Mouse (Mus musculus) myocyte (in vitro differentiated cells): ENCODE data around the gene Rbm8a. TPM values are rescaled to one million over a fixed set of nuclear protein-coding genes. Genes with fewer than 3 reads are reported as not detected.

ENCODE experiments used
- H3K27me3 ChIP-seq: one replicate; pipeline ENCODE4 v1.6.1; 2011; ENCODE audit not compliant: control insufficient read depth, insufficient read depth, insufficient read length
- H3K36me3 ChIP-seq: one replicate; pipeline ENCODE4 v1.6.1; 2011; ENCODE audit not compliant: control insufficient read depth, insufficient read depth
- H3K4me2 ChIP-seq: one replicate; pipeline ENCODE4 v1.6.1; 2011; ENCODE audit warnings: low read depth, control low read depth
- H3K4me3 ChIP-seq: one replicate; pipeline ENCODE4 v1.5.1; 2011; ENCODE audit warnings: mild to moderate bottlenecking, control low read depth, moderate library complexity
- H3K79me2 ChIP-seq: one replicate; pipeline ENCODE4 v1.6.1; 2011; ENCODE audit not compliant: control insufficient read depth, insufficient read depth
- H3ac ChIP-seq: one replicate; pipeline ENCODE4 v1.6.1; 2011; ENCODE audit not compliant: control insufficient read depth, insufficient read length
- CEBPB ChIP-seq: IDR thresholded peaks from 2 replicates; pipeline ENCODE4 v1.6.1; 2011; ENCODE audit warnings: mild to moderate bottlenecking, moderate library complexity; ENCODE audit not compliant: poor library complexity, insufficient read depth, severe bottlenecking
- E2F4 ChIP-seq: IDR thresholded peaks from one replicate; pipeline ENCODE4 v1.6.1; 2011; ENCODE audit warnings: mild to moderate bottlenecking, control low read depth, moderate library complexity; ENCODE audit not compliant: insufficient read depth
- MAX ChIP-seq: IDR thresholded peaks from one replicate; pipeline ENCODE4 v1.6.1; 2011; ENCODE audit warnings: low read depth, mild to moderate bottlenecking, control low read depth
- MYOD1 ChIP-seq, 3 experiments: IDR thresholded peaks; one replicate each; pipeline ENCODE4 v1.6.1; 2011; ENCODE audit warnings: control low read depth in 2 of 3, low read depth in 2 of 3, mild to moderate bottlenecking in 2 of 3, moderate library complexity in 1 of 3; ENCODE audit not compliant: insufficient read length in 2 of 3, control insufficient read depth in 1 of 3
- MYOG ChIP-seq, 3 experiments: IDR thresholded peaks; one replicate each; pipeline ENCODE4 v1.6.1; 2011; ENCODE audit warnings: control low read depth in 2 of 3, low read depth in 2 of 3, mild to moderate bottlenecking in 2 of 3; ENCODE audit not compliant: insufficient read length in 2 of 3, control insufficient read depth in 1 of 3, insufficient read depth in 1 of 3
- POLR2A ChIP-seq: IDR thresholded peaks from one replicate; pipeline ENCODE4 v1.6.1; 2011; ENCODE audit warnings: low read depth, mild to moderate bottlenecking, control low read depth, moderate library complexity; ENCODE audit not compliant: insufficient read length
- POLR2AphosphoS2 ChIP-seq: IDR thresholded peaks from one replicate; pipeline ENCODE4 v1.6.1; 2011; ENCODE audit warnings: low read depth, control low read depth; ENCODE audit not compliant: insufficient read length
- REST ChIP-seq: IDR thresholded peaks from one replicate; pipeline ENCODE4 v1.6.1; 2011; ENCODE audit warnings: mild to moderate bottlenecking, control low read depth, moderate library complexity; ENCODE audit not compliant: insufficient read depth, insufficient read length
- SRF ChIP-seq: IDR thresholded peaks from one replicate; pipeline ENCODE4 v1.6.1; 2011; ENCODE audit warnings: low read depth; ENCODE audit not compliant: control insufficient read depth, insufficient read length
- TCF12 ChIP-seq: IDR thresholded peaks from one replicate; pipeline ENCODE4 v1.6.1; 2011; ENCODE audit warnings: mild to moderate bottlenecking, control low read depth; ENCODE audit not compliant: poor library complexity, insufficient read depth, severe bottlenecking
- TCF3 ChIP-seq: IDR thresholded peaks from one replicate; pipeline ENCODE4 v1.6.1; 2011; ENCODE audit warnings: low read depth, control low read depth; ENCODE audit not compliant: insufficient read length
- USF1 ChIP-seq: IDR thresholded peaks from one replicate; pipeline ENCODE4 v1.6.1; 2011; ENCODE audit warnings: low read depth, mild to moderate bottlenecking, control low read depth, moderate library complexity
- polyA plus RNA-seq: library from polyadenylated mRNA; unstranded; fragments of >200 nt; fragmentation: generic; extraction: Trizol; gene quantifications from one replicate; pipeline ENCODE4 v1.2.1, GENCODE M21; 2012; ENCODE audit warnings: missing spikeins

Gene Rbm8a
- polyA plus RNA-seq, 1 experiment, result 68.4 TPM

DNA sequence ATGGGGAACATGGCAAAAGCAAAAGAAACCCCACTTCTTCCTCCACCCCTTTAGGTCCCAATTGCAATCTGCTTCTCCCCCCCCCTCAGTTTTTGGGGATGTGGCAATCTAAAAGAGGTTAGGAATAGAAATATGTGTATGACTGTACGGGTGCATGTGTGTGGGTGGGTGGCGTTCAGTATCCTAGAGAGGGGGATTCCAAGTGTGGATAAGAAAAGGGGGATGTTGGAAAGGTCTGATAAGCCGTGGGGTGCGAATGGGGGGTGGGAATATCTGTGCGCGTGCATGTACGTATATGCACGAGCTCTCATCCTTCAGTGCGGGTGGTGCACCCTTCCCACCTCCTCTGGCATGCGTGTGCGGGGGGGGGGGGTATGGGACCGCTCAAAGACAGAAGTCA lies 32.9 kb upstream of the Rbm8a start:
- Histone ChIP-seq H3K27me3 (no peaks in the 10 kb centered on the region), H3K79me2 (peaks cover 14% of the 10 kb centered on the region), H3K4me3 (peak overlapping the region; percentile 51), H3ac (peak overlapping the region; percentile 50), H3K36me3 (no peaks in the 10 kb centered on the region), H3K4me2 (peak overlapping the region; percentile 98)
- TF ChIP-seq MYOD1 (IDR thresholded peaks at IDR 0.05; ENCODE audit: control insufficient read depth in 1 of 3, insufficient read length in 2 of 3, low read depth in 2 of 3) (no peak), MYOG (IDR thresholded peaks at IDR 0.05; ENCODE audit: control insufficient read depth in 1 of 3, insufficient read depth in 1 of 3, insufficient read length in 2 of 3, low read depth in 2 of 3) (no peak), USF1 (no peak), TCF12 (no peak), REST (no peak), POLR2AphosphoS2 (no peak), MAX (no peak), POLR2A (no peak), CEBPB (no peak), E2F4 (no peak), TCF3 (no peak), SRF (no peak)

DNA sequence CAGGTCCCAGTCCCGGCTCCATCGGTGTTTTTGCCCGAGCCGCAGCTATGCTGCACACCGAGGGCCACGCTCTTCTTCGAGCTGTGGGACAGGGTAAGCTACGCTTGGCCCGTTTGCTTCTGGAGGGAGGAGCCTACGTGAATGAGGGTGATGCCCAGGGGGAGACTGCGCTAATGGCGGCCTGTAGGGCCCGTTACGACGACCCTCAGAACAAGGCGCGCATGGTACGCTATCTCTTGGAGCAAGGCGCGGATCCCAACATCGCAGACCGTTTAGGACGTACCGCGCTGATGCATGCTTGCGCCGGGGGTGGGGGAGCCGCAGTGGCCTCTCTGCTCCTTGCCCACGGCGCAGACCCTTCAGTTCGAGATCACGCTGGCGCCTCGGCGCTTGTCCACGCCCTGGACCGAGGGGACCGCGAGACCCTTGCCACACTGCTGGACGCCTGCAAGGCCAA lies 32.3 kb upstream of the Rbm8a start:
- TF ChIP-seq TCF12 (no peak), POLR2A (no peak), USF1 (no peak), REST (peak; percentile 1), POLR2AphosphoS2 (peak; percentile 15), MYOD1 (IDR thresholded peaks at IDR 0.05; ENCODE audit: control insufficient read depth in 1 of 3, insufficient read length in 2 of 3, low read depth in 2 of 3) (no peak)

DNA sequence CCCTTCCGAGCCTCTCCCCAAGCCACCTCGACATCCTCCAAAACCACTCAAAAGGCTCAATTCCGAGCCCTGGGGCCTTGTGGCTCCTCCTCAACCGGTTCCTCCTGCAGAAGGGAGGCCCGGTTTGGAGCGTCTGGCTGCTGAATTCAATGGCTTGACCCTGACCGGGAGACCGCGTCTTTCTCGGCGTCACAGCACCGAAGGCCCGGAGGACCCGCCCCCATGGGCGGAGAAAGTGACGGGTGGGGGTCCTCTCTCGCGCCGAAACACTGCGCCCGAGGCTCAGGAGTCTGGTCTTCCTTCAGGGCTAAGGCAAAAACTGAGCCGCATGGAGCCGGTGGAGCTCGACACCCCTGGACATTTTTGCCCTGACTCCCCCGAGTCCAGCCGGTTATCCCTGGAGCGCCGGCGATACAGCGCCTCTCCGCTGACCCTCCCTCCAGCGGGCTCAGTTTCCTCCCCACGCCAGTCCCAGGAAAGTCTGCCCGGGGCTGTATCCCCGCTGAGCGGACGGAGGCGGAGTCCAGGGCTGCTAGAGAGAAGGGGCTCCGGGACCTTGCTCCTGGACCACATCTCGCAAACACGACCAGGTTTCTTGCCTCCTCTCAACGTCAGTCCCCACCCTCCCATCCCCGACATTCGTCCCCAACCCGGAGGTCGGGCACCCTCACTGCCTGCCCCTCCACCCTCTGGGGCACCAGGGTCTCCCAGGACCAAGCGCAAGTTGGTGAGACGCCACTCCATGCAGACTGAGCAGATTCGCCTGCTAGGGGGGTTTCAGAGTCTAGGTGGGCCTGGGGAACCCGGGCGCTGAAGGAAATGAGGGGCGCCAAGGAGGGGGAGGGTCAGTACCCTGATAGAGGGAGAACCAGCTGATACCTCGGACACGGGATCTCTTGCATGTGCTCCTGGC lies 31.3 kb upstream of the Rbm8a start:
- Histone ChIP-seq H3ac (peak overlapping the region; percentile 50), H3K36me3 (peaks cover under 1% of the 10 kb centered on the region), H3K4me2 (peak overlapping the region; percentile 98), H3K27me3 (no peaks in the 10 kb centered on the region), H3K79me2 (peaks cover 21% of the 10 kb centered on the region), H3K4me3 (peak overlapping the region; percentile 51)
- TF ChIP-seq POLR2A (peak; percentile 25), MYOD1 (IDR thresholded peaks at IDR 0.05; ENCODE audit: control insufficient read depth in 1 of 3, insufficient read length in 2 of 3, low read depth in 2 of 3) (no peak), POLR2AphosphoS2 (peak; percentile 26)

More for the DNA sequence above, 32.3 kb upstream of the Rbm8a start:
- H3K36me3 ChIP-seq, result no peaks in the 10 kb centered on the region
- no peaks in the 10 kb centered on the region for H3K27me3 ChIP-seq
- H3ac ChIP-seq, result peak overlapping the region; percentile 50
- peaks cover 18% of the 10 kb centered on the region for H3K79me2 ChIP-seq
- peak overlapping the region; percentile 51 for H3K4me3 ChIP-seq
- H3K4me2 ChIP-seq, result peak overlapping the region; percentile 98

DNA sequence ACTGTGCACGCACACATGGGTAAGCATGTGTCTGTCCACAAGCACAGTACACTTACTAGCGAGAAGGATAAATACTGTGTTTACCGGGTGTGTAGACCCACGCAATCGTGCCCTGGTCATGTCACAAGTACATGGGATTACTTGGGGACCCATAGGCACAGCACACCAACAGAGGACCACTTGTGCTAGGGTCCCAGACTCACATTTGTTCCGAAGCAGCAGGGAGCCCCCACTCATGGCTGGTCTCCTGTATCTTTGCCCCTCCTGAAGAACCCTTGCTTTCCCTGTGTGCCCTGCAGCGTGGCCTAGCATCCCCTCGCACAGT lies 30.7 kb upstream of the Rbm8a start:
- H3K36me3 ChIP-seq, result peaks cover 6% of the 10 kb centered on the region
- H3K79me2 ChIP-seq, result peaks cover 27% of the 10 kb centered on the region
- no peaks in the 10 kb centered on the region for H3K27me3 ChIP-seq
- H3ac ChIP-seq, result no peak overlapping the region
- TF ChIP-seq POLR2AphosphoS2 (no peak), USF1 (no peak), CEBPB (no peak), REST (no peak)
- no peak overlapping the region for H3K4me2 ChIP-seq
- peak overlapping the region; percentile 51 for H3K4me3 ChIP-seq

- Histone ChIP-seq H3K4me2 (no peak overlapping the region), H3K79me2 (peaks cover 31% of the 10 kb centered on the region), H3K4me3 (no peak overlapping the region), H3K27me3 (no peaks in the 10 kb centered on the region), H3K36me3 (peaks cover 6% of the 10 kb centered on the region), H3ac (no peak overlapping the region)
- TF ChIP-seq E2F4, result no peak
- no peak for TF ChIP-seq CEBPB
- TF ChIP-seq POLR2A, result no peak
- TF ChIP-seq TCF12, result no peak
- TF ChIP-seq MYOG (IDR thresholded peaks at IDR 0.05; ENCODE audit: control insufficient read depth in 1 of 3, insufficient read depth in 1 of 3, insufficient read length in 2 of 3, low read depth in 2 of 3), result no peak
- TF ChIP-seq TCF3, result no peak
- no peak for TF ChIP-seq SRF
- no peak for TF ChIP-seq MAX
- no peak for TF ChIP-seq POLR2AphosphoS2
- no peak for TF ChIP-seq REST
- TF ChIP-seq MYOD1 (IDR thresholded peaks at IDR 0.05; ENCODE audit: control insufficient read depth in 1 of 3, insufficient read length in 2 of 3, low read depth in 2 of 3), result no peak
- TF ChIP-seq USF1, result no peak
Measured at GRCm38 (mm10) chr3:96599411-96599810, 30.3 kb upstream of the Rbm8a start.
